Mouse (Mus musculus): ENCODE measurements at regions not wholly inside any gene's neighbourhood (a gene's known extent, or its start where the extent isn't known, plus 50 kb on each side); places are given as distances from the start of the nearest gene placed in this dataset.
A peak's percentile ranks its signal among the peaks of the same experiment; 100 is the strongest.
"Not testable (repeated sequence)": the region's sequence is repeated elsewhere in the genome, so short reads cannot be mapped to it uniquely, and the experiment has no call there.

DNA sequence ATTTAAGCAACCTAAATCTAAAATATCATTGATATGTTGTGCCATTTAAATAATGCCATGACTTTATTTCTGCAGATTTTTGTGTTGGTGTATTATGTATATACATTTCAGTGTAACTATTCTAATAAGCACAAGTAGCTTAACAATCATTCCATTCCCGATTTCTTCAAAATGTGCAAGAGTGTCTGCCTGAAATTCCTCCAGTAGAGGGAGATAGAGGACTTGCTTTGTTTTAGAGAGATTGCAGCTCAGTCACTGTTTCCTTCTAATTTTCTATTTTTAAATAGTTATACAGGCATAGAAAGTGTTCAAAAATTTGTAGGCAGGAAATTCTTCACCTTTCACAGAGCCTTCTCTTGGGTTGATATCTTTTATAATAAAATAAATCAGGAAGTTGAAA is 498.0 kb upstream of the Tacstd2 start:
- H3K27ac ChIP-seq (ENCODE audit: insufficient read depth, low read depth); H3K36me3 ChIP-seq (replicated peaks in 1 of 2; ENCODE audit: control insufficient read depth in 1 of 2, insufficient read depth in 1 of 2, low read length in 1 of 2); dilution Hi-C loops (cut with MboI; ENCODE audit: extremely low pct_ligation_motif_present, extremely low pct_unique_long_range_greater_than_20kb, low sequenced_read_pairs); H3K9me3 ChIP-seq (replicated peaks; ENCODE audit: low read length); H3K9ac ChIP-seq (ENCODE audit: insufficient read depth, low read depth); H3K27me3 ChIP-seq (replicated peaks); H3K4me3 ChIP-seq (replicated peaks in 1 of 3; ENCODE audit: low read depth in 2 of 3, low read length in 2 of 3, poor library complexity in 1 of 3); DNase-seq (ENCODE audit: extremely low read depth); H3K4me1 ChIP-seq (ENCODE audit: control insufficient read depth in 1 of 2, insufficient read depth in 2 of 2); H3K4me2 ChIP-seq (ENCODE audit: insufficient read depth, low read depth, poor library complexity, severe bottlenecking); H3K79me2 ChIP-seq (replicated peaks; ENCODE audit: control insufficient read depth, extremely low read depth, insufficient read depth, poor library complexity, severe bottlenecking); in situ Hi-C loops (cut with MboI; ENCODE audit: low pct_ligation_motif_present, low pct_unique_long_range_greater_than_20kb, low sequenced_read_pairs): not testable (repeated sequence)
- TF ChIP-seq CTCF (conservative IDR thresholded peaks at IDR 0.05 in 1 of 2, IDR thresholded peaks at IDR 0.05 in 1 of 2; ENCODE audit: low read depth in 2 of 2, low read length in 2 of 2) = peak in 1 of 2 experiments; percentile 51; a peak in 2 of 4 replicates
- peak; percentile 52 for TF ChIP-seq RAD21 (IDR thresholded peaks at IDR 0.05; ENCODE audit: low read depth, low read length)
- peak; percentile 28 for TF ChIP-seq SMC3 (IDR thresholded peaks at IDR 0.05; ENCODE audit: low read depth, low read length)

DNA sequence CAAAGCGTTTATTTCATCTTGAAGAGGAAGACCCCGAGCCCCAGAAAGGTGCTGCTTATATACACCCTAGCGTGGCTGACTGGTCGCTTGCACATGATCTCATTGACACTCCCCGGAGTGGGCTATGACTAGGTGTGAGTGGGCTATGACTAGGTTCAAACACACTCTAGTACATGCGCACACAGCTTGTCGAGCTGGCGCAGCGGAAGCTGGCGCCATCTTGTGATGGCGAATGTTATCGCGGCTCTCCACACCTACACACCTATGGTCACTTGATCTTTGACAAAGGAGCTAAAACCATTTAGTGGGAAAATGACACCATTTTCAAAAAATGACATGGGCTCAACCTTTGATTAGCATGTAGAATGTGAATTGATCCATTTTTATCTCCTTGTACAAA is 495.1 kb upstream of the Tacstd2 start:
- Histone ChIP-seq H3K9me3 (replicated peaks; ENCODE audit: low read length) (no peaks in the 10 kb centered on the region), H3K4me3 (replicated peaks in 1 of 3; ENCODE audit: low read depth in 2 of 3, low read length in 2 of 3, poor library complexity in 1 of 3) (no peak overlapping the region), H3K36me3 (replicated peaks in 1 of 2; ENCODE audit: control insufficient read depth in 1 of 2, insufficient read depth in 1 of 2, low read length in 1 of 2) (no peaks in the 10 kb centered on the region), H3K4me2 (ENCODE audit: insufficient read depth, low read depth, poor library complexity, severe bottlenecking) (no peak overlapping the region), H3K79me2 (replicated peaks; ENCODE audit: control insufficient read depth, extremely low read depth, insufficient read depth, poor library complexity, severe bottlenecking) (no peaks in the 10 kb centered on the region), H3K9ac (ENCODE audit: insufficient read depth, low read depth) (no peak overlapping the region), H3K4me1 (ENCODE audit: control insufficient read depth in 1 of 2, insufficient read depth in 2 of 2) (no peaks in the 10 kb centered on the region), H3K27ac (ENCODE audit: insufficient read depth, low read depth) (no peak overlapping the region), H3K27me3 (replicated peaks) (no peaks in the 10 kb centered on the region)
- no peak for DNase-seq (ENCODE audit: extremely low read depth)
- in situ Hi-C loops (cut with MboI; ENCODE audit: low pct_ligation_motif_present, low pct_unique_long_range_greater_than_20kb, low sequenced_read_pairs) (no loop called here), dilution Hi-C loops (cut with MboI; ENCODE audit: extremely low pct_ligation_motif_present, extremely low pct_unique_long_range_greater_than_20kb, low sequenced_read_pairs) (no loop called here)
- no peak for TF ChIP-seq E2F4 (IDR thresholded peaks at IDR 0.05; ENCODE audit: insufficient replicate concordance, low read depth, low read length)
- no peak for TF ChIP-seq CHD2 (IDR thresholded peaks at IDR 0.05; ENCODE audit: low read length)
- peak; percentile 83 for TF ChIP-seq SMC3 (IDR thresholded peaks at IDR 0.05; ENCODE audit: low read depth, low read length)
- no peak for TF ChIP-seq BHLHE40 (IDR thresholded peaks at IDR 0.05; ENCODE audit: low read depth, low read length)
- no peak for TF ChIP-seq ELF1 (IDR thresholded peaks at IDR 0.05; ENCODE audit: low read depth, low read length)
- peak; percentile 73 for TF ChIP-seq RAD21 (IDR thresholded peaks at IDR 0.05; ENCODE audit: low read depth, low read length)
- TF ChIP-seq ZNF384 (IDR thresholded peaks at IDR 0.05; ENCODE audit: low read depth, low read length) = no peak
- TF ChIP-seq SIN3A (IDR thresholded peaks at IDR 0.05; ENCODE audit: low read length) = no peak
- no peak for TF ChIP-seq JUN (IDR thresholded peaks at IDR 0.05; ENCODE audit: insufficient read depth, low read depth, low read length)
- TF ChIP-seq ZC3H11A (IDR thresholded peaks at IDR 0.05; ENCODE audit: low read depth, low read length) = peak; percentile 22; the same call in 1 of the 2 replicates
- TF ChIP-seq TBP (conservative IDR thresholded peaks at IDR 0.05; ENCODE audit: low read depth, low read length) = no peak
- TF ChIP-seq UBTF (IDR thresholded peaks at IDR 0.05; ENCODE audit: low read depth, low read length) = no peak
- peak; percentile 62 for TF ChIP-seq NRF1 (IDR thresholded peaks at IDR 0.05; ENCODE audit: low read depth, low read length)
- no peak for TF ChIP-seq RCOR1 (conservative IDR thresholded peaks at IDR 0.05; ENCODE audit: low read depth, low read length)
- no peak for TF ChIP-seq TCF12 (IDR thresholded peaks at IDR 0.05; ENCODE audit: low read depth, low read length)
- TF ChIP-seq MEF2A (IDR thresholded peaks at IDR 0.05; ENCODE audit: borderline replicate concordance, low read depth, low read length) = no peak
- TF ChIP-seq POLR2AphosphoS2 (IDR thresholded peaks at IDR 0.05; ENCODE audit: low read depth, low read length) = no peak
- no peak for TF ChIP-seq MAX (IDR thresholded peaks at IDR 0.05; ENCODE audit: low read length)
- peak; percentile 36 to 79; a peak in 3 of 4 replicates for TF ChIP-seq CTCF (conservative IDR thresholded peaks at IDR 0.05 in 1 of 2, IDR thresholded peaks at IDR 0.05 in 1 of 2; ENCODE audit: low read depth in 2 of 2, low read length in 2 of 2)
- no peak for TF ChIP-seq GABPA (IDR thresholded peaks at IDR 0.05; ENCODE audit: insufficient replicate concordance, low read depth, low read length)
- TF ChIP-seq EP300 (IDR thresholded peaks at IDR 0.05; ENCODE audit: low read length) = no peak
- no peak for TF ChIP-seq HCFC1 (IDR thresholded peaks at IDR 0.05; ENCODE audit: low read depth, low read length)
- no peak for TF ChIP-seq KAT2A (IDR thresholded peaks at IDR 0.05; ENCODE audit: insufficient replicate concordance, low read length)
- no peak for TF ChIP-seq JUND (conservative IDR thresholded peaks at IDR 0.05; ENCODE audit: low read depth, low read length)

Measured in CH12.LX (cell line).